Mouse (Mus musculus): Measurements from ENCODE around the gene Nkx2-1. TPM values are rescaled to one million over a fixed set of nuclear protein-coding genes. Genes with fewer than 3 reads are reported as not detected.

Nkx2-1 gene
- polyA plus RNA-seq (2012; rRNA removed), result 0.22 and 0.23 TPM in 2 replicates

DNA sequence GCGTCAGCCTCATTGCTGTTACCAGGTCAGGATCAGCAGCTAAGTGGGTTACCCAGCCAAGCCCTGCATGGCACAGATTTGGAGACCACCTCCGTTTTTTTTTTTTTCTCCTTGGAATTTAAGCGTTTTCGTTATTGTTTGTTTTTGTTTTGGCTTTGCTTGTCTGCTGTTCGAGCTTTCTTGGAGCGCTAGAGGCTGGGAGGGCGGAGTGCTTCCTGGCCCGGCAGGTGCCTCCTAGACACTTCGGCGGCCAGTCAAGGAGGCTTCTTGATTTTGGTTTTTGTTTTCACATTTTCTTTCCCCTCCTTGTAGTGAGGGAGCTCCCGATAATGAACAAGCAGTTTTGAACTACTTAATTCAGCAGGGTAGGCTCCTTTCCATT lies at the start of gene Nkx2-1:
TSS of gene Nkx2-1 (minus strand) at position 25 of the 382 bp plus-strand sequence.
- Histone ChIP-seq H3K27ac (ENCODE audit: control insufficient read depth, insufficient read depth, low read length) (no peak within 1 kb of the TSS), H3K36me3 (ENCODE audit: control insufficient read depth, insufficient read depth, low read length) (no peaks in the 10 kb centered on the region), H3K4me3 (ENCODE audit: control insufficient read depth, insufficient read depth, low read length) (no peak within 1 kb of the TSS), H3K4me1 (replicated peaks; ENCODE audit: control insufficient read depth, insufficient read depth, low read length) (no peaks in the 10 kb centered on the region), H3K27me3 (ENCODE audit: control insufficient read depth, insufficient read depth, low read length) (peaks cover 24% of the 10 kb centered on the region)
- no peak for DNase-seq
- WGBS, result 9% methylated on average over 11 of the region's 11 CpGs
- TF ChIP-seq CTCF (IDR thresholded peaks at IDR 0.05; ENCODE audit: borderline replicate concordance, control insufficient read depth, extremely low read depth, insufficient read depth, low read length, poor library complexity), result no peak
- TF ChIP-seq POLR2A (IDR thresholded peaks at IDR 0.05; ENCODE audit: control insufficient read depth, extremely low read depth, insufficient read depth, low read length, poor library complexity), result no peak

DNA sequence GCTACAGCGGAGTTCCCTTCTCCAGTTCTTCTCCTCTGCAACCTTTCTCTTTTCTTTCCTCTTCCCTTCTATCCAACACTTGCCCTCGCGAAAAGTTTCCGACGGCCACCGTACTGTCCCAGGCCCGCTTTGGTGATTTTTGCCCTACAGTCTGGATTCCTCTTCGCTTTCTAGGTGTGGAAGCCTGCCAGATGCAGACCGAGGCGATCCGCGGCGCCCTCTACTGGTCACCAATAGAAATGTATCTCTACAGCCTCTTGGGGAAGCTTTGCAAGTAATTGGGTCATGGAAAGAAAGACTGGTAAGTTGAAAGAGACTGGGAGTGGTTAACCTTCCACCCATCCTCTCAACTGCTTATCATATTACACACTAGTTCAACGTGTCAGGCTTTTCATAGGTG lies 4.4 kb upstream of the Nkx2-1 start:
- TF ChIP-seq CTCF (IDR thresholded peaks at IDR 0.05; ENCODE audit: borderline replicate concordance, control insufficient read depth, extremely low read depth, insufficient read depth, low read length, poor library complexity) (peak; percentile 72; the same call in 1 of the 2 replicates), POLR2A (IDR thresholded peaks at IDR 0.05; ENCODE audit: control insufficient read depth, extremely low read depth, insufficient read depth, low read length, poor library complexity) (no peak)
- Histone ChIP-seq H3K27me3 (ENCODE audit: control insufficient read depth, insufficient read depth, low read length) (no peaks in the 10 kb centered on the region; the same call in none of the 2 replicates), H3K27ac (ENCODE audit: control insufficient read depth, insufficient read depth, low read length) (no peak overlapping the region), H3K4me3 (ENCODE audit: control insufficient read depth, insufficient read depth, low read length) (no peak overlapping the region), H3K4me1 (replicated peaks; ENCODE audit: control insufficient read depth, insufficient read depth, low read length) (no peaks in the 10 kb centered on the region), H3K36me3 (ENCODE audit: control insufficient read depth, insufficient read depth, low read length) (no peaks in the 10 kb centered on the region)
- 5% methylated on average over 14 of the region's 14 CpGs for WGBS
- peak; percentile 18 for DNase-seq

DNA sequence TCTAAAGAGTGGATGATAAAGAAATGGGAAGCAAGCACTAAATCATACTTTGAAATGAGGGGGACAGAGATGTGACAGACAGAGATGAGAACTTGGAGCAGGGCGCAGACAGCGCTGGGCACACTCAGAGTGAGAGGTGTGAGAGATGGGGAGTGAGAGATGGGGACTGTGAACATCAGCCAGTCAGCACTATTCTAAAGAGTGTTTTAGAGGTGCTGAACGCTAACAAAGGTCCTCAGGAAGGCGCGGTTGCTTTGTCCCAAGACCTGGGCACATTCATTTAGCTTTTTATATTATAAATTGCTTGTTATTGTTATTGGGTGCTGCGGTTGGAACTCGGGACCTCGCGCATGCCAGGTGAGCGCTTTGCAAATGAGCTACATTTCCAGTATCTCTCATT lies 3.9 kb upstream of the Nkx2-1 start:
- no peak for DNase-seq
- Histone ChIP-seq H3K27ac (ENCODE audit: control insufficient read depth, insufficient read depth, low read length) (no peak overlapping the region), H3K4me1 (replicated peaks; ENCODE audit: control insufficient read depth, insufficient read depth, low read length) (no peaks in the 10 kb centered on the region), H3K36me3 (ENCODE audit: control insufficient read depth, insufficient read depth, low read length) (no peaks in the 10 kb centered on the region), H3K27me3 (ENCODE audit: control insufficient read depth, insufficient read depth, low read length) (peaks cover 5% of the 10 kb centered on the region), H3K4me3 (ENCODE audit: control insufficient read depth, insufficient read depth, low read length) (no peak overlapping the region)
- TF ChIP-seq POLR2A (IDR thresholded peaks at IDR 0.05; ENCODE audit: control insufficient read depth, extremely low read depth, insufficient read depth, low read length, poor library complexity), result no peak
- TF ChIP-seq CTCF (IDR thresholded peaks at IDR 0.05; ENCODE audit: borderline replicate concordance, control insufficient read depth, extremely low read depth, insufficient read depth, low read length, poor library complexity), result no peak
- WGBS, result 9% methylated on average over 10 of the region's 10 CpGs

DNA sequence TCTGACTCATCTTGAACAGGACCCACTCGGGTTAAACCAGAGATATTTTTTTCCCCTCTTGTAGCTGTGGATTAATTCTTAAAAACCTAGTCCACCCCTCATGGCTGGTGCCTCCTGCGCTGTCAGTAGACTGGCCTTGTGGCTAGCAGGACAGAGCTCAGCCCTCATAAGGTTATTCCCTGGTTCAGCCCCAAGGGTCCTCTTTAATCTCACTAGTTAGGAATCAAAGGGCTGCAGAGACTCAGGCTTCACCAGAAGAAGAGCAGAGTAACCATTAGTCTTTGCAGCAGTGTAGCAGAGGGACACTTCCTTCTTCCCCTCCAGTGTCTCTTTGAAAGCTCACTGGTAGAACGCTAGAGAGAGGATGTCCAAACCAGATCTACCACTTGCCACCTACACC lies 1.9 kb upstream of the Nkx2-1 start:
- TF ChIP-seq CTCF (IDR thresholded peaks at IDR 0.05; ENCODE audit: borderline replicate concordance, control insufficient read depth, extremely low read depth, insufficient read depth, low read length, poor library complexity), result no peak
- no peak for TF ChIP-seq POLR2A (IDR thresholded peaks at IDR 0.05; ENCODE audit: control insufficient read depth, extremely low read depth, insufficient read depth, low read length, poor library complexity)

DNA sequence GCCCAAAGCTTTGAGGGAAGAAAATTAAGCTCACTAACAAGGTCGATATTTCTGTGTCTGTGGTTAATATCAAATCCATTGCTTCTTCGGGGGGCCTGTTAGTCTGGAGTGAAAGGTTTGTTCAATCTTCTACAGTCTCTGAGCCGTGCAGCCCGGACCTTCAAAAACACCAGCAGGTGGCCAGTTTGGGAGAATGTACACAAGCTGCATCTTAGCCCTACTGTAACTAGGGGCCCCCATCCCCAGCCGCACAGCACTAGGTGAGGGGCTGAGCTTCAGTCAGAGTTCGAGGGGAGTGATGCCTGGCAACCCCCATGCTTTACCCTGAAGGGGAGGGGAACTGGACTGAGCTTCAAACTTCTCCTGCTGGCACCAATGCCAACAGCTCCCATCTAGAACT lies 1.2 kb upstream of the Nkx2-1 start:
- Histone ChIP-seq H3K27me3 (ENCODE audit: control insufficient read depth, insufficient read depth, low read length) (peaks cover 21% of the 10 kb centered on the region), H3K27ac (ENCODE audit: control insufficient read depth, insufficient read depth, low read length) (no peak overlapping the region), H3K36me3 (ENCODE audit: control insufficient read depth, insufficient read depth, low read length) (no peaks in the 10 kb centered on the region), H3K4me3 (ENCODE audit: control insufficient read depth, insufficient read depth, low read length) (no peak overlapping the region), H3K4me1 (replicated peaks; ENCODE audit: control insufficient read depth, insufficient read depth, low read length) (no peaks in the 10 kb centered on the region)
- no peak for DNase-seq
- TF ChIP-seq CTCF (IDR thresholded peaks at IDR 0.05; ENCODE audit: borderline replicate concordance, control insufficient read depth, extremely low read depth, insufficient read depth, low read length, poor library complexity) (no peak), POLR2A (IDR thresholded peaks at IDR 0.05; ENCODE audit: control insufficient read depth, extremely low read depth, insufficient read depth, low read length, poor library complexity) (no peak)
- WGBS, result 8% methylated on average over 6 of the region's 6 CpGs

More for the DNA sequence above, 1.9 kb upstream of the Nkx2-1 start:
- no peak for DNase-seq
- Histone ChIP-seq H3K27me3 (ENCODE audit: control insufficient read depth, insufficient read depth, low read length) (peaks cover 17% of the 10 kb centered on the region), H3K36me3 (ENCODE audit: control insufficient read depth, insufficient read depth, low read length) (no peaks in the 10 kb centered on the region), H3K4me1 (replicated peaks; ENCODE audit: control insufficient read depth, insufficient read depth, low read length) (no peaks in the 10 kb centered on the region), H3K27ac (ENCODE audit: control insufficient read depth, insufficient read depth, low read length) (no peak overlapping the region), H3K4me3 (ENCODE audit: control insufficient read depth, insufficient read depth, low read length) (no peak overlapping the region)
- 10% methylated on average over 3 of the region's 3 CpGs for WGBS

DNA sequence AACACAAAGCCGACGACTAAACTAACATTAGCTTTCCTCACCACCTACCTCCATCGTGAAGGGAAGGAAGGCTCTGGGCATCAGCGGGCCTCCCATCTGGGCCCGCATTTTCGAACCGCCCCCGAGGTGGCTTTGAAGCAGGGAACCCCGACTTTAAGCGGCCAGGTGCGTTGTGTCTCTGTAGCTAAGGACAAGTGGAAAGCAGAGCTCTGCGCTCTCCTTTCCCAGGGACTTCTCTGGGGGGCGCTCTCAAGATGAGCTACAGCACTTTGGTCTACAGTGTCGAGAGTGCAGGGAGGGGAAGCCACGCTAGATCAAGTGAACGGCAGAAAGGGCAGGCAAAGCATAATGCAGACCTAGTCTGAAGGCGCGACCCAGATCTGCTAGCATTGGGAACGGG lies 634 bp upstream of the Nkx2-1 start:
- no peak for DNase-seq
- Histone ChIP-seq H3K27ac (ENCODE audit: control insufficient read depth, insufficient read depth, low read length) (no peak overlapping the region), H3K27me3 (ENCODE audit: control insufficient read depth, insufficient read depth, low read length) (peaks cover 24% of the 10 kb centered on the region), H3K4me3 (ENCODE audit: control insufficient read depth, insufficient read depth, low read length) (no peak overlapping the region), H3K4me1 (replicated peaks; ENCODE audit: control insufficient read depth, insufficient read depth, low read length) (no peaks in the 10 kb centered on the region), H3K36me3 (ENCODE audit: control insufficient read depth, insufficient read depth, low read length) (no peaks in the 10 kb centered on the region)
- 4% methylated on average over 19 of the region's 19 CpGs for WGBS
- TF ChIP-seq CTCF (IDR thresholded peaks at IDR 0.05; ENCODE audit: borderline replicate concordance, control insufficient read depth, extremely low read depth, insufficient read depth, low read length, poor library complexity) (no peak), POLR2A (IDR thresholded peaks at IDR 0.05; ENCODE audit: control insufficient read depth, extremely low read depth, insufficient read depth, low read length, poor library complexity) (no peak)

Data from thymus, adult 2 months (tissue).